Mouse (Mus musculus) mouse trophoblast stem cell (cell line): ENCODE measurements around the gene Ak8.

Source experiments
- in situ Hi-C, 2 experiments: fragments of 300-500 bp; cut with MseI, MboI; formaldehyde crosslinking; loops; 2 replicates in 1 of 2; 3 replicates in 1 of 2; pipeline ENCODE4 v1.15.1; 2025

Ak8 gene

GRCm38 (mm10) chr2:28730676-28731075 is 30.7 kb downstream of the Ak8 start:
- in situ Hi-C loops: no loop called here

DNA sequence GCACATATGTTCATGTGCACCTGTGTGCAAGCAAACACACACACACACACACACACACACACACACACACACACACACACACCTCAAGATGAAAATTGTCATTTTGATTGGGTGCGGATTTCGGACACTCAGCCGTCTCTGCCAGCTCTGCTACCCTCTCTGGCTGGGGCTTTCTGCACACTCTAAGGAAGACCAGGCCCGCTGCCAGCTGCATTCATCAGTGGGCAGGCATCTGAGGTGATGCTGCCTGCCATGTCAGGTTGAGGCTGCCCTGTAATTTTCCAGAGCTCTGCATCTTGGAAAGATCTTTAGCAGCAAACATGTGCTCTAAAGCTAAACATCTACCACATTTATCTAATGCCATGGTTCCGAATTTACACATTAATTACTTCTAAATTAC is 37.1 kb downstream of the Ak8 start:
- in situ Hi-C loops: no loop called here

- in situ Hi-C loops: no loop called here
Measured at GRCm38 (mm10) chr2:28740159-28740558, 40.2 kb downstream of the Ak8 start.

DNA sequence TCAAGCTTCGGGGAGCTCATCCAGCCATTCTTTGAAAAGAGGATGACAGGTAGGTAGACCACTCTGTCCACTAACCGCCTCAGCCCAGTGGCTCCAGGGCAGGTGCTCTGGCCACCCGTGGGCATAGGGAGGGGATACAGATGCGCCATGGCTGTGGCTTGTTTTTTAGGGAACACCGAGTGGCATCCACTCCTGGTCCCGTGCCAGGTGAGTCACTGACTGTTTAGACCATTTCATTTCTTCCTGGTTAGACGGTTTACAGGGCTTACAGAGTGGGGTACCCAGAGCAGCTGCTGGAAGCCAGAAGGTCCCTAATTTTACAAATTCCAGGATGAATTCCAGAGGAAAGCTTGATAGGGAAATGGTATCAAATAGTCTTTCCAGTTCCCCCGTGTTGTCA is 42.7 kb downstream of the Ak8 start:
- in situ Hi-C loops: no loop called here

GRCm38 (mm10) chr2:28746682-28747332 is 46.8 kb downstream of the Ak8 start:
- in situ Hi-C loops: no loop called here

DNA sequence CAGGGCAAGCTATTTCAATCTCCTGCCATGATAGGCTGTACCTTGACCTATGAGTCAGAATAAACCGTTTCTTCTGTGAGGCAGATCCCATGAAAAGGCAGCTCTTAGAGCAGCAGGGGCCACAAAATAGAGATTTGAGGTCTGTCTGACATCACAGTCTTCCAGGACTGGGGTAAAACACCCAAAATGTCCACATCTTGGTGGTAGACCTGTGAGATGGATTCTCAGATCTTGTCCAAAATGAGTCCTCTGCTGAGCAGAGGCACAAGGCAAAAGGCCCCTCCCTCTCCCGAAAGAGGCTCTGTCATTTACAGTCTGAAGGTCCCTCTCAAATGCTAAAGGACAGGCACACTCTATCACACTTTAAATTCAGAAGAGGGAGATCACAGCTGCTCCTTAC is 47.7 kb downstream of the Ak8 start:
- in situ Hi-C loops: no loop called here

DNA sequence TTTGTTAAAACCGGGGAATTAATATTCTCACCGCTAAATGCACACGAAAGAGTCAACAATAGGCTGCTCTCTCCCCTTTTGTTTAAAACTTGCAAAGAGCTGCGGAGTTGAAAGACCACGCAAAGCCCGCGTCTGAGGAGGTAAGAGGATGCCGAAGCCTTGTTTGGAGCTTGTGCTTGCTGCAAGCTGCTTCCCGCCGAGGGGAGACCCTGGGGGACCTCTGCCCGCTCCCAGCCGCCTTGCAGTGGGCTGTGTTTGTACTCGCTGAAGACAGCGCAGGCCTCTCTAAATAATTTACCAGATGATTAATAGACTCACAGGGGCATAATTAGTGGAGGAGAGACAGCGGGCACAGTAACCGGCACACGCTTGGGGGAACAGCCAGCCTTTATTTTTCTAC is 51.2 kb downstream of the Ak8 start:
- in situ Hi-C loops: loop anchor here in 1 of 2 experiments (25.0 kb wide), 1 partner anchor 286 kb away; no protein-coding TSS in a partner anchor

DNA sequence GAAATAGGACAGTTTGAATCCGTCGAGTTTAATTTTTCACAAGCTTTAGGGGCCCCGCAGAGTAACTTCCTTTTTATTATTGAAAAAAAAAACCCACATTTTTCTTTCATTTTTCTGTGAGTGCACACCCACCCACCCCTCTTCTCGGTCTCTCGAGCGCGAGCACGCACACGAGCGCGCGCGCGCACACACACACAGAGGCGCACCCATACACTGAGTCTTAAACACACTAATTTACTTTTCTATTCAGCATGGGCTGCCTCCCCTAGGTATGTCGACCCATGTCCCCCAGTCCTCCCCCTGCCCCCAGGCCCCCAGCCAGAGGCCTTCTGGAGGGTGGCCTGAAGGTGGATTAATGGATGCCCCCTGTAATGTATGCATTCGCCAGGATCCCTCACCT is 51.7 kb downstream of the Ak8 start:
- in situ Hi-C loops: loop anchor here in 1 of 2 experiments (25.0 kb wide), 1 partner anchor 286 kb away; no protein-coding TSS in a partner anchor

DNA sequence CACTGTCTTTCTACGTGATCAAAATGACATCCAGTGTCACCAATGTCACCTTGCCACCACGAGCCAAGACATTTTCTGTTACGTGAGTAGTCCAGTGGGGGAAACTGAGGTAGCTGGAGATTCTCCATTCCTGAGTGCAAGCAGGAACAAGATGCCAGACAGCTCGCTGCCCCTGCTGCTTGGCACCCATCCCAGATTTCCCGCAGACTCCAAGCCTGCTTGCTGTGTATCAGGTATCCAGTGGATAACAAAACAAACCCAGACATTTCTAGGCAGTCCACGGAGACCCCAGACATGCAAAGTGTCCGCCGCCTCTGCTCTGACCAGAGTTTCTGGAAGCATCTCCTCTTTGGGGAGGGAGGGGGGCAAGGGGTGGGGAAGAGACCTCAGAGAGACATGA is 52.4 kb downstream of the Ak8 start:
- in situ Hi-C loops: loop anchor here in 1 of 2 experiments (25.0 kb wide), 1 partner anchor 285 kb away; no protein-coding TSS in a partner anchor

- in situ Hi-C loops: loop anchor here (5.0 to 25.0 kb wide), 2 partner anchors 282 to 297 kb away; no protein-coding TSS in a partner anchor
Measured at GRCm38 (mm10) chr2:28755451-28755850, 55.5 kb downstream of the Ak8 start.

DNA sequence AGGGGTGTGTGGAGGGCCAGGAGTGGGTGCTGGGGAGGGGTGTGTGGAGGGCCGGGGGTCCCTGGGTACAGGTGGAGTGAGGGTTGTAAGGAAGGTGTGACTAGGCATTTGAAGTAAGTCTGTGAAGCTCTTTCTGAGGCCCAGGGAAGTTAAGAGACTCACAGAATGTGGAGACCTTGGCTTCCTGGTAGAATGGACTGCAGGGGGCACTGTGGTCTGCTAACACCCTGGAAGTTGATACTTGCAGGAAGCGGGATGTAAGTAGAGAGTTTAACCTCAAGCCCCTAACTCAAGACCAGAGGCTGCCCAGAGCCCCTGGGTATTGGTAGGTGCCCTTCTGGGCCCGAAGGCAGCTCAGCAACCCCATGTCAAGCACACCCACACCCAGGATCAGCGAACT is 56.2 kb downstream of the Ak8 start:
- in situ Hi-C loops: loop anchor here (5.0 to 25.0 kb wide), 2 partner anchors 281 to 296 kb away; no protein-coding TSS in a partner anchor

- in situ Hi-C loops: loop anchor here (5.0 to 25.0 kb wide), 2 partner anchors 278 to 293 kb away; no protein-coding TSS in a partner anchor
Measured at GRCm38 (mm10) chr2:28759441-28759840, 59.5 kb downstream of the Ak8 start.

DNA sequence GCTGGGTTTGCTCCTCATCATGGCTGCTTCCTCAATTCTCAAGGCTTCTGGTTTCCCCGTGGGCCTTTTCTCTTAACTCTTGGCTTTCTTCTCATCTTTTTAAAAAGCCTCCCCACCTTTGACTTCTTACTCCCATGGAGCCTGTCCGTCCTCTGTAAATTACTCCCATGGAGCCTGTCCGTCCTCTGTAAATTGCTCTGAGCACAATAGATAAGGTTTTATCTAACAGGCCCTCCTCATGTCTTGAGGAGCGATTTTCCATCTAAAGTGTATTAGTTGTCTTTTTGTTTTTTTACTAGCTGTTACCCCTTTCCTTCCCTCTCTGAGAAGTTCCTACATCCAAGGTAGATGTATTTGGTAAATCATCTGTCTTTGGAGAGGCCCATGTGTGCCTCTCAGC is 66.6 kb downstream of the Ak8 start:
- in situ Hi-C loops: loop anchor here in 1 of 2 experiments (25.0 kb wide), 1 partner anchor 271 kb away; no protein-coding TSS in a partner anchor

DNA sequence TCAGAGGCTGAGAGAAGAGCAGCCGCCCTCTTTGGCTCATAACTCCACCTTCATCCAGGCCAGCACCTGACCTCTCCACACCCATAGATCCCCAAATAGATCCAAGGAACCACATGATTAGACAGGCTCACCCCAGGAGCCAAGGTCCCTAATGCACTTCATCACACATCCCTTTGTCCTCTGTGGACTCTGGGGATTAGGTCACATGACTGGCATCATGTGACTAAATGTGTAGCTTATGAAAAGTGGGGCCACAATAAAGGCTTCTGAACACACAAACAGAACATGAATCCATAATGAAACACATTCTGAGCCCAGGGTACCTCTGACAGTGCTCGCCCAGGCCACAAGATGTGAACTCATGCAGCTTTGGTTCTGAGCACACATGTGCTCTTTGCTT is 67.1 kb downstream of the Ak8 start:
- in situ Hi-C loops: loop anchor here in 1 of 2 experiments (25.0 kb wide), 1 partner anchor 270 kb away; no protein-coding TSS in a partner anchor

- in situ Hi-C loops: loop anchor here in 1 of 2 experiments (25.0 kb wide), 1 partner anchor 267 kb away; no protein-coding TSS in a partner anchor
Measured at GRCm38 (mm10) chr2:28770697-28771096, 70.7 kb downstream of the Ak8 start.

DNA sequence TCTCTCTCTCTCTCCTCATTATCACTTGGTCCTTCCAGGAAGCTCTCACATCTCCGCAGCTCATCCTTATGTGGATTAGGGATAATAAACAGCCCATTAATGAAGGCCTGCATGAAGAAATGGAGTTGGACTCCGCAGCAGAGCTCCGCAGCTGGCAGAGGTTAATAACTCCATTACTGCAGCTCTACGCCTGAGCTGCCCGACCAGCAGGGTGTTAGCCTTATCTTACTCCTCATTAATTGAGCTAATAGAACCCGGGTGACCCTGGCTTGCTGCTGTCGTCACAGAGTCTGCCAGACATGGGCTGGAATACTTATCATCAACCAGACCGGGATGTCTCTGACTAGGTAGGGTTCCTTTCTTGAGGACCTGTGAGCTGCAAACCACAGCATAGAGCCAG is 74.1 kb downstream of the Ak8 start:
- in situ Hi-C loops: loop anchor here in 1 of 2 experiments (25.0 kb wide), 1 partner anchor 263 kb away; no protein-coding TSS in a partner anchor

- in situ Hi-C loops: no loop called here
Measured at GRCm38 (mm10) chr2:28776728-28777127, 76.8 kb downstream of the Ak8 start.

- in situ Hi-C loops: no loop called here
Measured at GRCm38 (mm10) chr2:28780001-28780782, 80.2 kb downstream of the Ak8 start.

- in situ Hi-C loops: no loop called here
Measured at GRCm38 (mm10) chr2:28781310-28781709, 81.3 kb downstream of the Ak8 start.

DNA sequence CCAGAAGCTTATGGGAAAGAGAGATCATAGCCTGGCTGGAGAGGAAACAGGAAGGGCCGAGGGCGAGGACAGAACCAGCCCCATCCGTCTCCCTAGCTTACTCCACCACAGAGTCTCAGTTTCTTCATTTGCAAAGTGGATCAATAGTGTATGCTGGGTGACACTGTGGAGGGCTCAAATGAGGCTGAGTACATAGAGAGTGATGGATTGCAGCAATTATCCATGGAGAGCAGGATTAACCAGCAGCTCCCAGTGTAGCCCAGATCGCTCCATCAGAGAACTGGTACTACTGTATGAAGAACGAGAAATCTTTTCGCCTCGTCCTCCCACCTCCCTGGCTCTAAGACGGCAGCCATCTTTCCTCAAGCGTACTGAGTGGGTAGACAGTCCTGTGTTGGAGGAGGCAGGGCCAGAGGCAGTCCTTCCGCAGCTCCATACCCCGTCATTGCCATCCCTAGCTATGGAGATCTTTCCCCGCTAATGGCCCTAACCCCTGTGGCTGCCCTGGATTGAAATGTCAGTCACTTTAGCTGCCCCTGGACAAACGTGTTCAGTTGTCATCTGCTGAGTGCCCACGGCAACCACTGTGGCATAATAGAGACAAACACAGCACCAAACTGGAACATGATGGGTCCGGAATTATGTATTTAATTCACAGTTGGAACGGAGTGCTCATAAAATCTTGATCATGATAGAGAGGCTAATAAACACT is 86.5 kb downstream of the Ak8 start:
- in situ Hi-C loops: no loop called here

- in situ Hi-C loops: no loop called here
Measured at GRCm38 (mm10) chr2:28787067-28787619, 87.2 kb downstream of the Ak8 start.
